Mouse (Mus musculus): ENCODE data around the gene Fgr.

GRCm38 (mm10) chr4:132982999-132983398, 9.1 kb downstream of the Fgr start:
- TF ChIP-seq CTCF (conservative IDR thresholded peaks at IDR 0.05; ENCODE audit: low read length) (no peak), POU5F1 (IDR thresholded peaks at IDR 0.05; ENCODE audit: borderline replicate concordance, low read length) (no peak), NANOG (IDR thresholded peaks at IDR 0.05; ENCODE audit: borderline replicate concordance, low read length) (no peak)

Measured in E14TG2a.4 (cell line).